Mouse (Mus musculus) v-Abl transformed pro-B cells (cell line): ENCODE results near the gene Cfap157.

Experiments used
- in situ Hi-C, 2 experiments: fragments of 400-800 bp; cut with MboI; formaldehyde crosslinking; loops; one replicate each; pipeline ENCODE4 v1.15.1; 2025; ENCODE audit not compliant: unreplicated experiment in 2 of 2

The Cfap157 gene

DNA sequence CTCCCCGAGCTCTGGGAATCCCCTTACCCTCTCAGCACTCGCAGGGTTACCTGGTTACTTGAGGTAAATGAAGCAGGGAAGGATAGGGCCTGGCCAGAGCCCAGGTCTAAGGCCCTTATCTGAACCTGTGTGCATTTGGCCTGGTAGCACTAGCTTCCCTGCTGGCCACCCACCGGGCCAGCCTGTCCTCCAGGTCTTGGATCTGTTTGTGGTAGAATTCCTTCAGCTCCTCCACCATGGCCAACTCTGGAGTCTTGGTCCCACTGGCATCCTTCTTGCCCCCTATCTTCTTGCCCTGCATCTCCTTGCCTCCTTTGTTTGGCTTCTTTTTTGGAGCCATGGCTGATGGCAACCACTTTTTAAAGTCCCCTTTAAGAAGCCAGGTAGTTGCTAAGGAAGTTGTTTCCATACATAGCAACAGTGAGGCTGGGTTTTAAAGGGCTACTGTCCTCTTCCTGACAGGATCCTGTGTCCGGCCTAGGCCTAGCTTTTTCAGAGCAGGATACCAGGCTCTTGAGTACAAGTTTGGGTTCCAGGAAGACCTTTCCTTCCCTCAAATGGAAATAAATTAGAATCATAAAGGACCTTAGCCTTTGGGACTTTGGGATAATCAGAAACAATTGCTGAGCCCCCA is at the start of gene Cfap157:
Cfap157 (minus strand) TSS at position 381 of the 634 bp plus-strand sequence.
- in situ Hi-C loops, result loop anchor here in 1 of 2 experiments (10.0 kb wide), 1 partner anchor 141 kb away; no protein-coding TSS in a partner anchor

DNA sequence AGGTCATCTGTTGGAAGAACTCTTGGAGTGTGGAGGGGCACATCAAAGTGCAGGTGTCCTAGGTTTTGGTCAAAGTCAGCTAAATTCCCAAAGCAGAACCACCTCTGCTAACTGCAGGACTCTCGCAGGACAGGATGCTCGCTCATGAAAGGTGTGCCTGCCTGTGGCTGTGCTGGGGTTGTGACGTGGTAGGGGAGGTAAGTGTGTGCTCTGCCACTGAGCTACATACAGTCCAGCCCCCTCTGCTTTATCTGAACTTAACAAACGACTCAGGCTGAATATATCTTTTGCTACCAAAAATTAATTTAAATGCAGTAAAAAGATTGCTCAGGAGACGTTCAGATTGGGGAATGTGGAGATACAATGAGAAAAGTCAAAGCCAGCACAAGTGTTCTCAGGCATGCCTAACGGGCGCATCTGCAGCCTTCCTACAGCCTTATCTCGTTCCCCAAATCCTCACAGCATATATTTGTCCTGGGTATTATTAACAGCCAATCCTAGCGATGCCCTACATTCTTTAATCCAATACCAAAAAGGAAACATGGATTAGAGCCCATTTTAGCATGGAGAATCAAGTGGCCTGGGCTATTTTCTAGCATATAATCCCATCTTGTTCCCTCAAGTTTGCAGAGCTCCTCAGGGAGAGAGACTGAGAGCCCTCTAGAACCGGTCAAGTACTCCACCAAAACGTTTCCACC is 44.9 kb upstream of the Cfap157 start:
- in situ Hi-C loops, result no loop called here

DNA sequence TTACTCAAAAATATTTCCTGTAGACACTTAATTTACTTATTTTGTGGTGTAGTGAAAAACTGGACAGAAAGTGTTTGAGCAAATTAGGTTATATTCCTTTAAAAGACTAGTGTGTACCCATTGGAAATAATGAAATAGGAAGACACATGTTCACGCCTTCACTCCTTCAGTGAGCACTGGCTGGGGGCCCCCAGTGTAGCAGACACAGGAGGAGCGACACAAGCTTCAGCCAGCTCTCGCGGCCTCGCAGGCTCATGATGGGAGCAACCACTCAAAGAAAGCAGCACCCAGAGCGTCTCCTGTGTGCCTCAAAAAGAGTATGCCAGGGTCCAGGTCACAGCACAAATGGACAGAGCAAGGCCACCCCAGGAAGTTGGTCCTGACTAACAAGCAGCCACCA is 41.6 kb upstream of the Cfap157 start:
- in situ Hi-C loops, result no loop called here

DNA sequence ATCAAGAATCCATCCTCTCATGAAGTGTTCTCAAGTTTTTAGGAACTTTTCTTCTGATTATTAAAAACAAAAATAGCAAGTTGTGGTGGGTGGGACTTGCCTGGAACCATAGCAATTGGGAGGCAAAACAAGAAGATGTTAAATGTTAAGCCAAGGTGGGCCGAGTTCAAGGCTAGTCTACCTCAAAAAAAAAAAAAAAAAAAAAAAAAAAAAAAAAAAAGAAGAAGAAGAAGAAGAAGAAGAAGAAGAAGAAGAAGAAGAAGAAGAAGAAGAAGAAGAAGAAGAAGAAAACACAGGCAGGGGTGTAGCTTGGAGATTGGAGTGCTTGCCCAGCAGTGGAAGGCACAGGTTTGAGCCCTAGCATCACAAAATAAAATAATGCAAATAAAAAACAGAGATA is 40.5 kb upstream of the Cfap157 start:
- in situ Hi-C loops, result no loop called here

DNA sequence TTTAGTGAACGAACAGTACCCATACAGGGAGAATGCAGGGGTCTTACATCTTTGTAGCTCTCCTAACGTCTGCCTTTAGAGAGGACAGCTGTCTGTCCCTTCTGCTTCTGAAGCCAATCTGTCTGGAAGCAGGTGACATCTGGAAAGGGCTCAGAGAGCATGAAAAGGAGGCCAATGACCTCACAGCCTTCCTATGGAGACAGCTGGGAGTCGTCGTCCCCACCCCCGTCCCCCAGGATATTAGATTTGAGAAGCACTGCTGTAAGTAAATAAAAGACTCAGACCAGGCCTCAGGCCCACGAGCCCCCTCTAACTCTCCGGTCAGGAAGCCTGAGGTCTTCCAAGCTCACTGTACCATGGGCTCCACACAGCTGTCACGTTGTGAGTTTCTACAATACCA is 40.0 kb upstream of the Cfap157 start:
- in situ Hi-C loops, result no loop called here

DNA sequence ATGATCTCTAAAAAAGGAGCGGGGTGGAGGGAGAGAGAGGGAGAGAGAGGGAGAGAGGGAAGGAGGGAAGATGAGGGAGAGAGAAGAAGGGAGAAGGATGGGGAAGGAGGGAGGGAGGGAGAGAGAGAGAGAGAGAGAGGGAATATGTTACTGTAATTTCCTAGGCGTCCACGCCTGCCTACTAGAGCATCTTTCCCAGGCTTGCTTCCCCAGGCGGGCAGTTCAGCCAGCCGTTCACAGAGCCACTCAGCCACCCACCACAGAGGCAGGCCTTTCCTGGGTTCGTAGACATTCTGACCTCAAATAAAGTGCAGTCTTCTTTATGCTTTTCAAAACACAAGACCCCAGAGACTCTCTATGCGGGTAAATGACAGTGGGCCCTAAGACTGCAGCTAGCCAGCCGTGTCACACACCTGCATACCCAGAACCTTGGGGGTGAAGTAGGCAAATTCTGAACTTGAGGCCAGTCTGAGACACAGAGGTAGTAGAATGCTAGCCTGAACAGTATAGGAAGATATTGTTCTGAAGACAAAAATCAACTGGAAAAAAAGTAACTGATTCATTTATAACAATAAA is 39.4 kb upstream of the Cfap157 start:
- in situ Hi-C loops, result no loop called here

DNA sequence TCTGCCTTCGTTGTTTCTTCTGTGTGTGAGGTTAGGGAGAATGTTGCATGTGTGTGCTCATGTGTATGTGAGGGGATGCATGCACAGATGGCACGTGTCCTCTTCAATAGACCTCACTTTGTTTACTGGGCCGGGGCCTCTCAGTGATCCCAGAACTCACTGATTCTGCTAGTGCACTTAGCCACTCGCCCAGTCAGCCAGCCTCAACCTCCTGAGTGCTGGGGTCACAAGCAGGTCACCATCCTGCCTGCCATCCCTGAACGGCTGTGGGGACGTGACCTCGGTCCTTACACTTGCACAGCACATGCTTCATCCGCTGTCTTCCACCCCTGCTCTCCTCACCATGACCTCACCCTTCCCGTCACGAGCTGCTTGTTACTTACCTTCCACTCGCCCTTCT is 38.9 kb upstream of the Cfap157 start:
- in situ Hi-C loops, result no loop called here

DNA sequence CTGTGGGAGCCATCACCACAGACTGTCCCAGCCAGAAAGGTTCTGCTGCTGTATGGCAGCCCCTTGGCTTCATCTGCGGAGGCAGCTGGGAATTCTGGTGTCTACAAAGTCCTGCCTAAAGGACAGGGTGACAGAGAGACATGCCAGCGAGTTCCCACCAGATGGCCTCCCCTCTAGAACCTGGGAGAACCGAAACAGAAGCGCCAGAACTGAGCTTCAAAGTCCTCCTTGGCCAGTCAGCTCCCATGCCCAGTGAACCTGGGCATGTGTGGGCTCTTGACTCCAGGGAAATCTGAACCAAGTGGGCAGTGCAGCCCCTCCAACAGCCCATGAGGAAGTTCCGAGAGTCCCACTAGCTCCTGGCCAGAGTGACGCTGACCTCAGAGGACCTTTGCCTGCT is 38.4 kb upstream of the Cfap157 start:
- in situ Hi-C loops, result no loop called here

DNA sequence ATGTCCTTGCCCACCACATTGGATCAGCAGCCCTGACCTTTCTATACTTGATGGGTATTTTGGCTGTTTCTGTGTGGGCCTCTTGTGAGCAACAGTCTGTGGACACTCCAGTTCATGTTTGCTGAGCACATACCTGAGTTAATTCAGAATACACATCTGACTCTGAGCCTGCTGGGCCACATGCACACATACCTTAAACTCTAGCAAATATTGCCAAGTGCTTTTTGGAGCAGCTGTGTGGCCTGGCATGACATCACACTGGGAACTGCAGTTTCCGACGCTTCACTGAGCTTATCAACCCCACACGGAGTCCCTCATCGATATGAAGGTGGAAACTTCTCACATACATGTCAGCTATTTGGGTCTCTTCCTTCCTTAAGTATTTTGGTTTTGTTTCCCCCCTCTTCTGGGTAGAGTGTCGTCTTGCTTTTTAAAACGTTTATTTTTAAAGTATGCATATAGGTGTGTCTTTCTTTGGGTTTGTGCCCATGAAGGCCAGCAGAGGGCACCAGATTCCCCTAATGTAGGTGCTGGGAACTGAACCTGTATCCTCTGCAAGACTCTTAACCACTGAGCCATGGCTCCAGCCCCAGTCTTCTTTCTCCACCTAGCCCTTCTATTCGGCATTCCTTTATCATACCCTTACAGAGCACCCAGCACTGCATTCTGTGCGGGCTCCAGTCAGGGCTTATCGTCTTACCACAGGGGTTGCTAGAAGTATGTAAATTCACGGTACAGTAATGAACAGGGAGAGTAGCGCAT is 37.0 kb upstream of the Cfap157 start:
- in situ Hi-C loops, result no loop called here

DNA sequence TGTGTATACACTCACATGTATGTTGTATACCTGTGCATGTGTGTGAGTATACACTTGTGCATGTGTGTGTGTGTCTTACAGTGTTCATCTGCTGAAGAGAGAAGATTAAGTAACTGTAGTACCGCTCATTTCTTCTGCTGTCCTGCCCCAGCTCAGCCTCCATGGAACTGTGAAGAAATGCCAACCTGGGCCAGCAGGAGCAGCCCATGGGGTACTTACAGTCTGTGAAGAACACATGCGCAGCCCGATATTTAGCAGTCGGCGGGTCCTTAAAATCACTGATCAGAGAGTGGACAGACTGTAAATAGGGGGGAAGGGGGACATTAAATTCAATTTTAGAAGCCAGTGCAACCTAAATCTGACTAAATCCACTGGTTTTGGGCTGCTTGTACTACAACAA is 34.0 kb upstream of the Cfap157 start:
- in situ Hi-C loops, result loop anchor here (5.0 kb wide), 1 partner anchor 34 kb away; no protein-coding TSS in a partner anchor

DNA sequence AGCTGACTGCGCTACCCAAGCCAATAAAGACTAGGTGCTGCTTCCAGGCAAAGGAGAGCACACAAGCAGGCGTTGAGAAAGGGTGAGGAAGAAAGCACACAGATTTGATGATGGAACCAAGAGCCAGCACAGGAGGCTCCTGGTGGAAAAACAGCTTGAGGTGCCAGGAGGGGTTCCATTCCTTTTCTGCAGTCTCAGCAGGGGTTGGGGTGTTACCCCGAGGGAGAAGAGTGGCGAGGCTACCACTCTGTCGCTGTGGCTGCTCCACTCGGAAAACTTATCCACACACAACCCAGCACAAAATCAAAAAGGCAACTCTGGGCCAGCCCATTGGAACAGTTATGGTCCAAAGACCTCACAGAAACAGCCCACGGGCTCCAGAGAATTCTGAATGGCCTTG is 33.4 kb upstream of the Cfap157 start:
- in situ Hi-C loops, result loop anchor here (5.0 kb wide), 1 partner anchor 35 kb away; no protein-coding TSS in a partner anchor

DNA sequence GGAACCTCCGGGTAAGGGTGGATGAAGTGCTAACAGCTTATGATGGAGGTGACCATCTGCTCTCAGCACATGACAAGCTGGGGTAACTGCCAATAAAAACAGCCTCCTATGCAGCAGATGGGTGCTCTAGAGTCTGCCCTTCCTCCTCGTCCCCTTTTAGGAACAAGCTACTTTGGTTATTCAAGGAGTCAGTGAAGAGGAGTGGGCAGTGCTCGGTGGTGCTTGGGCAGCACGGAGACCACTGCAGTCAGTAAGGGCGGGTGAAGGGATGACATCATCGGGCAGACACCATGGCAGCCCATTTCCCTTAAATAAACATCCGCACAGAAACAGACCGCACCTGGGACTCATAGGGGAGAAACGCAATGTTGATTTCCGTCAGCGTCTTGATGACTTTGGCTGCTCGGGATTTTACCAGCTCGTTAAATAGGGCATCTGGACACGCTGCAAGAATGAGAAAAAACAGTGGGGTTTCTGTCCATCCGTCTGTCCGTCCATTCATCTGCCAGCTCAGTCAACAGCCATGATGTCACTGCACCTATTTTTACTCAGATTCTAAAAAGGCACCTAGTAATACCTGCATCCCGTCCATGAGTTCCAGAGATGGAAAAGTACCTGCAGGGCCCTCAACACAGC is 32.8 kb upstream of the Cfap157 start:
- in situ Hi-C loops, result loop anchor here (5.0 kb wide), 1 partner anchor 35 kb away; no protein-coding TSS in a partner anchor

DNA sequence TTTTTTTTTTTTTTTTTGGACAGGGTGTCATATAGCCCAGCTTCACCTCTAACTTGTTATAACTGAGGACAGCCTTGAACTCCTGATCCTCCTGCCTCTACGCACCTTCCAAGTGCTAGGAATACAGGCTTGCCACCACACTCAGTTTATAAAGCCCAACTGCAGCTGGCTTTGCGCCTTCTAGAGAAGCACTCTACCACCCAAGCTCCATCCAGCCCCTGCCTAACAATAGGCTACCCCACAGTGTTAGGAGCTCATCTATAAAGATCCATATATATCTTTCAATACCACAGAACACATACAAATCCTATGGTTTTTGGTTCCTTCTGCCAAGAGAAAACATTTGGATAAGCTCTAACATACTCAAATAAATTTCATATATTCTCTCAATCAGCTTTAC is 32.3 kb upstream of the Cfap157 start:
- in situ Hi-C loops, result loop anchor here (5.0 kb wide), 1 partner anchor 36 kb away; no protein-coding TSS in a partner anchor

DNA sequence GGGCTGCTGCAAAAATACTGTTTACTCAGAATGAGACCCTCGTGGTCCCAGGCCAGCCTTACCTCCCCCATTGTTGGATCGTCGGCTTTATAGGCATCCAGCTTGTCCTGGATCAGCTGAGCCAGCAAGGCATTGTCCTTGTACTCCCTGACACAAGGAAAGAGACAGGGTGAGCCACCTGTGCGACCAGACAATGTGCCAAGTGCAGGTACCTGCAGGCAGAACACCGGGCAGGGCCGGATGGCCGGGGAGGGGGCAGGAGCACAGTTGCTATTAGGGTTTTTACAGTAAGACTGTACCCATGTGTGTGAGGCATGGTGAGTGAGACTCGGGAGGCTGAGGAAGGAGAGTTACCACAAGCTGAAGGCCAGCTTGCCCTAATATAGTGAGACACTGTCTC is 27.7 kb upstream of the Cfap157 start:
- in situ Hi-C loops, result no loop called here

DNA sequence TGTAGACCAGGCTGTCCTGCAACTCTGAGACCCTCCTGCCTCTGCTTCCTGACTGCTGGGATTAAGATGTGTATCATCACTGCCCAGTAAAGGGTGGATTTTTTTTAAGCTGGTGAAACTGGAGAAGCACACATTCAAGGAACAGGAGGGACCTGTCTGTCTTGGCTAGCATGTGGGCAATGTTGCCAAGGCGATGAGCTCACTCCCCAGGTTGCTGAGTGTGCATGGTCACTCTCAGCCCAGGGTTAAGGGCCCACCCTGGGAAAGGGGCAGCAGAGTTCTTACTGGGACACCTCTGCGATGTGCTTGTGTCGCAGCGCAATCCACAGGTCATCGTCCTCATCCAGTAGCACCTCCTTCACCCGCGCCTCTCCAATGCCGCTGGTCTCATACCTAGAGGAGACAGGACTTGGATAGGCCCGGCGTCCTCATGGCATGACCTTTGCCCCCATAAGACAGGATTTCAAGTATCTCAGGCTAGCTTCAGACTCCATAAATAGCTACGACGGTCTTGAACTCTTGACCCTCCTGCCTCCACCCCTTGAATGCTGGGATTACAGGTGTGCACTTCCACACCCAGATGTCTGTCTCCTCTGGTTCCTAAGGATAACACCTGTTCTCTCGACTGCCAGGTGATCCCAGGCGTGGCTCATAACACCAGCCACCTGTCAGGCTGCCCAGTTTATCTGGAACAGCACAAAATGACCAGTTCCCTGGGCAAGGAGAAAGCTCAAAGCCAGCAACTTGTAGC is 24.8 kb upstream of the Cfap157 start:
- in situ Hi-C loops, result no loop called here

DNA sequence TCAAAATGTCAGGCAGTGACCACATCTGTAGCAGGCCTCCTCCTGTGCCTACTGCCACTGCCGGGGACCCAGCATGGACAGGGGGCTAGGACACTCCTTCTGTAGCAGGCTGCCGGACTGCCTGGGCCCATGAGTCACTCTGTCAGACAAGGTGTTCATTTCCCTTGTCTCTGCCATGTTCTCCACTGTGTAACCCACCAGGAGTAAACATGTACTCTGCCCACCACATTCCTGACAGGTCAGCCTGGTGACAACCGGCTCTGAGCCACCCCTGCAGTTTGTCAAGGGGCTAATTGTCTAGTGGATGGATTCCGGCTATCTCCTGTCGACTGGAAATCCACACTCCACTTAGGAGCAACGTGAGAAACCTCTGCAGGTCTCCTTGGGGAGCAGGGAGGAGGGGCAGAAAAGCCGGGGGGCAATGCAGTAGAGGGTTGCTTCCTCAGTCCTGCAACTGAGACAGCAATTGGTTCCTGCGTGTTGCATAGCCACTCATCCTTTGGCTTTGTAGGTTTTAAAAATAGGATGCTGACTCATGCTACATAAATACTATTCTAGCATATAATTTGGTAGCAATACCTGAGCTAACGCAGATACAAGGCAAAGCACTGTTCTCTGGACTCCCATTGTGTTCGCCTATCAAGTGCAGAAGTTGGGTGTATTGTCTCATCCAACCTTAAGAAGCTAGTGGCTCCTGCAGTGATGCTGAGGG is 14.2 kb upstream of the Cfap157 start:
- in situ Hi-C loops, result no loop called here

DNA sequence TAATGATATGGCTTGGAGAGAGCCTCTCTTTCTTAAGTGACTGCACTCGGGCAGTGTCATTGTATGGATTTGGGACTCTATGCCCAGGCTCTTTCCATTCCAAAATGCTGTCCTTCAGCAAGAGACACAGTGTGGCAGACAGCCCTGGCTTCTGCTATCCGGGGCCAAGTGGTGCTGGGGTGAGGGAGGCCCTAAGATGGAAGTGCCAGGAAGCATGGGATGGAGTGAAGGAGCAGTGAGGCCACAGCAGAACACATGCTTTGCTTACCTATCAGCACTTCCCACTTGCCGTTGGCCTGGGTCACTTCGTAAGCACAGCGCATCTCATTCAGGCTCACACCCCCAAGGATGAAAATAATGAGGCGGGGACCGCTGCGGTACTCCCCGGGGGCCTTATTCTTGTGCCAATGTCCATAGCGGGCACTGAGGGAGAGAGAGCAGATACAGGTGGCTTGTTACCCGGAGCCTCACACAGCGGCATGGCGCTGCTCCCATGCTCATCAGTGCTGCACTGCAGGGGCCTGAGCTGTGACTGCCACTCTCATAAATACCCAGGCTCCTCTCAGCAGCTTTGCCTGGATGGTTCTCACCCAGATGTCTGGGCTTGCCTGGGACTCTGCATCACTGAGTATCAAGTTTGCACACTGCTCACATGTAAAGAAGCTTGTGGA is 11.7 kb upstream of the Cfap157 start:
- in situ Hi-C loops, result no loop called here

DNA sequence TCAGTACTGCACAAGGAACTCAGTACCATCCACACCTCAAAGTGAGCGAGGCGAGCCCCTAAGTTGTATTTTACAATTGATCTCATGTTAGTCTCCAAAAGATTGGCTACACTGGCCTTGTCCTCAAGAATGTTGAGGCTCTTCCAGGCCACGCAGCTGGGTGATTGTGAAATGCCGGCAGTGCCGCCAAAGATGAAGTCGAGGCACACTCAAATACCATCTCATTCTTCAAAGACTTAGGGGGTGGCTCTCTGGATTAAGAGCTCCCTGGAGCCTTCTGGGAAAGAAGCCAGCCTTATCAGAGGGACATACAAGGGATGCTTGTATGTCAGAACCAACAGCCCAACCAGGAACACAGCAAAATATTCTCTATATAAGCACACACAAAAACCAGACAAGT is 7.1 kb upstream of the Cfap157 start:
- in situ Hi-C loops, result no loop called here

DNA sequence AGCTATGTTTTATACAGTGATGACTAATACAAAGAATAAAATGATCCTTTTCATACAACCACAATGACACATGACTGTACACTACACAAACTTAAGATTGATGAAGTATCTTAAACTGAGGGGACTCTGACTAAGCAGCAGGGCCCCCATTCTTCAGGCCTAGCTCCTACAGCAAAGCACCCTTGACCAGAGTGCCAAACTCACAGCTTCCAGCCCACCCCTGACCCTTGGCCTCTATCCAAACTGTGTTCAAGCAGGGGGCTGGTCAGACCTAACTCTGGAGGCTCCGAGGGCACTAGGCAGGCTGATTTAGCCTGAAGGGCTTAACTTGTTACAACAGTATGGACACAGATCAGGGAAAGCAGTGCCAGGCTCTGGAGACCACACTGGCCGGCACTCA is 4.4 kb upstream of the Cfap157 start:
- in situ Hi-C loops, result loop anchor here (5.0 to 10.0 kb wide), 2 partner anchors 64 to 136 kb away; no protein-coding TSS in a partner anchor
